Mouse (Mus musculus) layer of hippocampus, postnatal 14 days (tissue): ENCODE results near the gene Ppp3r1. TPM values are rescaled to one million over a fixed set of nuclear protein-coding genes. Genes with fewer than 3 reads are reported as not detected.
"Not testable (repeated sequence)": the region's sequence is repeated elsewhere in the genome, so short reads cannot be mapped to it uniquely, and the experiment has no call there.

ENCODE experiments used
- DNase-seq, 2 experiments: peaks; one replicate each; pipeline ENCODE4 v3.0.0; 2021 to 2022; ENCODE audit warnings: low spot score in 2 of 2, mixed read lengths in 1 of 2
- total RNA-seq, 2 experiments: library from RNA; stranded (reverse); gene quantifications; 2 replicates each; pipeline ENCODE4 v1.2.3; 2021

Ppp3r1 gene
- total RNA-seq, 2 experiments from 2014 or later = 681 to 736 TPM

DNA sequence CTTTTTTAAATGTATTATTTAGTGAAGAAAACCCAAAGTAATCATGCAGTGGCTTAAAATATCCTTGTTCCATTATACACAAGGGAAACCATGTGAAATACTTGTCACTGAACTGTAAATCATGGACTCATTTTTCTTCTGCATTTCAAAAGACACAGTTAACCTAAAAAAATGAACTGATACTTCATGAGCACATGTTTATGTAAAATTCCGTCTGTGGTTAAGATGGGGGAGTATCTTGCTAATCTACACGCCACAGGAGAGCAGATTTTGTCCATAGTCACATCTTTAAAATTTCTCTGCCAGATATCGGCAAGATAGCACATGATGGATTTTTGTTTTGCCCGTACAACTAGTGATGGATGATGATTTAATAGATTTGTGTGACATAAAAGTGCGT, 40.1 kb downstream of the Ppp3r1 start:
- no peak for DNase-seq

DNA sequence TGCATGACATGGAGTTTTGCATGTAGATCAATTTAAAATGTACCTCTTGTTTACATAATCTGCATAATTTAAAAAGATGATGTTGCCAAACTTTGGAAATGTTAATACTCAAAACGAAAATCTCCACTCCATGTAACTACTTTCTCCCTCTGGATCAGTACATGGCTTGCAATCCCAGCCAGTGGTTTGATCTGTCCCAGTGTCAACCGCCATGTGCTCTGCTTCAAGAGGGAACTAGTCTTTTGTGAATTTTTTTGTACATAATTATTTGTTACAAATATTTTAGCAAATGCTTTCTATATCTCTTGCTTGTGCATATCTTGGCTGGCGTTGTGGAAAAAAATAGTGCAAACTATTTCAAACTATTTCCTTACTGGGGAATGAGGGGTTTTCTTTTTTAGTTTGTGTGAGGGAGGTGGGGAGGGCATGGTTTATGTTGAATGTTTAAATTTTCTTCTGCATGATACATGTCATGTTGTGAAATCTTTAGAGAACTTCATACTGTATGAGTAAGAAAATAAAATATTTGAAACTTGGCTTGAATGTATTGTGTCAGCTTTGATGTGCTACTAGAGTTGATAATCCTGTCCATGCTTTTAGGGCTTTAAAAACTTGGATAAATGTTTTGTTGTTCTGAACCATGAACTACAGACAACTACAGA, 40.9 kb downstream of the Ppp3r1 start:
- DNase-seq = no peak

DNA sequence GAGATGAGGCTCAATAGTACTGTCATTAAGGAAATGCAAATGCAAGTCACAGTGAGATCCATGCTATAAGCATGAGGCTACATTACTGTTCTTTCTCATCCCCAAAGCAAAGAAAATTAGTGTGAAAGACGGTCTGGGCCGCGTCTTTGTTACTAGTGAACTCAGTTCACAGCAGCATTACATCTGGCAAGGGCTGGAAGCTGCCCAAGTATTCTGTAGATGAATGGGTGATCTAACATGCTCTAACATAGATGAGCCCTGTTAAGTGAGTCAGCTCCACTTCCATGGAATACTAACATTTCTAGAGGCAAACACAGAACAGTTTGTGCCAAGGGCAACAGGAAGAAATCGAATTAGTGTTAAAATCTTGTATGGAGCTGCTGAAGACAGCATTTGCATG, 41.9 kb downstream of the Ppp3r1 start:
- DNase-seq = no peak

DNA sequence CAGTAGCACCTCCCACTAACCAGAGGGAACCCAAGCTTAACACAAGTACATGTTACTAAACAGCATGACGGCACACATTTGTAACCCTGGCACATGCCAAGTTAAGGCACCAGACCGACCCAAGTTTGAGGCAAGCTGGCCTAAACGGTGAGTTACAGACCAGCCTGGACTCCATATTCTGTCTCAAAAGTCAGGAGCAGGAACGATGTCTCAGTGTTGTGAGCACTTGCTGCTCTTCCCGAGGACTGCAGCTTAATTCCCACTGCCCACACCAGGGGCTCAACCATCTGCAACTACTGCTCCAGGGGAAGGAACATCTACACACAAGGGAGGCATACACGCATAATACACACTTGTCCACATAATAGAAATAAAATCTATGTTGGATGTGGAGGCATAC, 43.4 kb downstream of the Ppp3r1 start:
- no peak for DNase-seq

DNA sequence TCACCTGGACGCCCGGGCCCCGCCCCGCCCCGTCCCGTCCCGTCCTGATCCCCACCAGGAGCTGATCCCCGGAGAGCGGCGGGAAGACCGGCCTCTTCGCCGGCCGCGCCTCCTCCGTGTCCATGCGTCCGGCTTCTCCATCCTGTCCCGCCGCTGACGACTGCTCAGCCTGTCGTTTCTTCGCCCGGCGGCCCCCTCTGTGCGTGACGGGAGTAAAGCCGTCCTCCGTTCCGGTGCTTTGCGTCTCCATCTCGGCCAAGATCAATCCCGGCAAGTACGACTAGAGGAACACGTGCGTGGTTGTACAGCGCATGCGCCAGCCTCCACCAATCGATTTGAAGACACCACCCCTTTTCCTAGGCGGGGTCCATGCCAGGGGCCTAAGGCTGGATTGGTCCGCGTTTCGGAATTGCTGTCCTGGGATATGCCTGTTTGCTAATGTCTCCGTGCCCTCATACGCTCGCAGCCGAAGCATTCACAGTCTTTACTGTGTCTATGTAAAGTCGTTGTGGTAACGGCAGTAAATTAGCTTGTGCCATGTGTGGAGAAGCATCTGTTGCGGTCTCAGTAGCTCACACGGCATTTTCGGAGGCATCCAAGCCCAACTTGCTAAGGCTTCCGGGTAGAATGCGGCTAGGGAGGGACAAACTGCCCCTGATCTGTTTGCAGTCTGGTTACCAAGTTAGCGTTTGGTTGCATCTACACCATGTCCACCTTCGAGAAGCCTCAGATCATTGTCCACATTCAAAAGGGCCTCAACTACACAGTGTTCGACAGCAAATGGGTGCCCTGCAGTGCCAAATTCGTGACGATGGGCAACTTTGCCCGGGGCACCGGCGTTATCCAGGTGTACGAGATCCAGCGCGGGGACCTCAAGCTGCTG, 52.4 kb downstream of the Ppp3r1 start, which contains the start of gene Pno1:
Gene Pno1 (minus strand): TSS at position 311 of the 883 bp plus-strand sequence.
- peak; percentile 98 for DNase-seq

DNA sequence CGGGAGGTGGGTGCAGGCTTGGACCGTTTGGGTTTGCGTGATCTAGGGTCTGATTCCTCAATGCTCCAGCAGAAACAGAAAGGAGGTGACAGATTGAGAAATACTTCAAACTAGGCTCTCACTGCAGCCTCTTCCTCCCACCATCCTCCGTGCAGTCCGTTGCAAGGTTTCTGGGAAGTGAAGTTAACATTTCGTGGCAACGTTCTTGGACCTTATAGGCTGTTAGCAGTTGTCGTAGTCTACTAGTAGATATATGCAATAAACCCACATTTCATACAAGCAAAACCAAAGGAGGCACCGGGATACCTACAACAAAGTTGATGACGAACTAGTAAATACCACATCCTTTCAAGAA, 53.1 kb downstream of the Ppp3r1 start:
- no peak for DNase-seq

DNA sequence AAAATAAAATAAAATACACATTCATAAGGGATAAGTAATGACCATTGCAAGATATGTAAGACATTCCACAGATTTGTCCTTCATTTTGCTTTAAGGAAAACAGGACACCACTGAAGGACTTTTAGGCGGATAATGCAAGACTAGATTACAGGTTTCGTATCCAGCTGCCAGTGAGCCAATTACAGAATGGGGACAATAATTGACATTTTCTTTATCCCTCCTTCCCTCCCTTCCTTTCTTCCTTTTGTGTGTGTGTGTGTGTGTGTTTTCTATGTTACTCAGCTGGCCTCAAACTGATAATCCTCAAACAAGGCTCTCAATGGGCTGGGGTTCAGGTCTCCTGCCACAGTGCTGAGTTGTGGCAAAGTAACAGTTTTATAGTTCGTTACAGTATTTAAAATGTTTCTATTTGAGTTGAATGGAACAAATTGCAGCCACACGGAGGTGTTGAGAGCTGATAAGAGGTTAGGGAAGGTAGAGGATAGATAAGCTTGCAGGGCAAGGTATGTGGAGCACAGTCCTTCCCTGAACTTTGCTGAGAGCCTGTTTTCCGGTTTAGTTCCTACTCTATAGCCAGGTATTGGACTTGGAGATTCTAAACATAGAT, 53.9 kb downstream of the Ppp3r1 start:
- no peak for DNase-seq

DNA sequence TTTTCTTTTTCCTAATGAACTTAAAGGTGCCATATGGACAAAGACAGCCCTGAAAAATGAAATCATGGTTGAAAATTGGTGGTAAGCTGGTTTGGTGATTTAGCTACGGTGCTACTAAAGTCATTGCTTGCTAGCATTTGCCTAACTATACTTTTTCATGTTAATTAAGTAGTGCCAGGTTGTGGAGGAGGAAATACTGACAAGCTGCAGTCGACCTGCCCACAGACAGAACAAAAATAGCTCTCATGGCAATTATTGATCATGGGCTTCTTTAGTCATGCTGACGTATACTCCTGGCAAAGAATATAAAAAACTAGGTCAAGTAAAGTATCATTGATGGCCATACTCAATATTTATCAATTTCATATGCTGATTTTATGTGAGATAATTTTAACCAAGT, 56.4 kb downstream of the Ppp3r1 start:
- no peak for DNase-seq

DNA sequence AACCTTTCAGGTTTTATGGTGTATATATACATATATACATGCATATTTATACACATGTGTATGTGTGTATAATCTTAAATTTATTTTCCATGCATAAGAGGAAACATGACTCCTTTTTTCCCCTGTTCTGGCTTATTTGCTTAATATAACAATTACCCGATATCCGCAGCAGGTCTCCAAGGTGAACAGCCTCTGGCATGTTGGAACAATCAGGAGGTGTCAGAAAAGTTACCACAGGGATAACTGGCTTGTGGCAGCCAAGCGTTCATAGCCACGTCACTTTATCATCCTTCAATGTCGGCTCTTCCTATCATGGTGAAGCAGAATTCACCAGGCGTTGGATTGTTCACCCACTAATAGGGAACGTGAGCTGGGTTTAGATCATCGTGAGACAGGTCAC, 62.1 kb downstream of the Ppp3r1 start:
- DNase-seq = no peak

DNA sequence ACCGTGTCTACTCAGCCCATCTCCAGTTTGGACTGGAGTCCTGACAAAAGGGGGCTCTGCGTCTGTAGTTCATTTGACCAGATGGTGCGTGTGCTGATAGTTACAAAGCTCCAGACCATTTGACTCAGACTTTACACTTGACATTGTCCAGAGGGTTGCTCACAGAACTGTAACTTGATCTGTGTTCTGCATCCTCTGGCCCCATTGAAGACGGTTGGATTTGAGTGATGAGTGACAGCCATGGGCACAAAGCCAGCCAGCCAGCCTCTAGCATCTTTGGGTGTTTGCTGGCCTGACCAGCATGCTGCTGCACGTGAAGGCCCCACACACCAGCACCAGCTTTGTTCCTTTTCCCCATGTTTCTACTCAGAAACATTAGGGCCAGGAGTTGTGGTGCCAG, 73.7 kb downstream of the Ppp3r1 start:
- no peak for DNase-seq

DNA sequence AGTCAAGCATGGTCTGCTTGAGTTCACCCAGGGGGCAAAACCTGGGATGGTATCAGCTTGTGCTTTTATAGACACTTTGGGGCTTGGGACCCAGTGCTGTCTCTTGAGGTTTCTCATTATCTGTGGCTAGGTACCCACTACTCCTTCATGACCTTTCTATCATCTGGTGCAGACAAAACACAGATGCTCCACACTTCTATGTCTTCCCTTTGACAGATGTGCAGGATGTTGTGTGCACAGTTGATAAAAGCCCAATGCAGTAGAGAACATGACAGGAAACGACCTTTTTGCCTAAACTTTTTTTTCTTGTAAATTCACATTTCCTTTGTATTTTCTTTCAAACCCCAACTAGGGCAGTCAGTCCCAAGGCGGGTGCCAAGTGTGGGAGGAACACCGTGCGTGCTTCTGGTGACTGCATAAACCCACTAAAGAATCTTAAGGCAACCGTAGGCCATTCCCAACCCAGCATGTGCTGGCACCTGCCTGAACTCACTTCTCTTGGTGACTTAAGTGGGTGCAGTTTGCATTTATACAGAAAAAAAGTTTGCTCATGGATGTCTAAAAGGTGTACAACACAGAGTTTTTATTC, 77.5 kb downstream of the Ppp3r1 start:
- no peak for DNase-seq

DNA sequence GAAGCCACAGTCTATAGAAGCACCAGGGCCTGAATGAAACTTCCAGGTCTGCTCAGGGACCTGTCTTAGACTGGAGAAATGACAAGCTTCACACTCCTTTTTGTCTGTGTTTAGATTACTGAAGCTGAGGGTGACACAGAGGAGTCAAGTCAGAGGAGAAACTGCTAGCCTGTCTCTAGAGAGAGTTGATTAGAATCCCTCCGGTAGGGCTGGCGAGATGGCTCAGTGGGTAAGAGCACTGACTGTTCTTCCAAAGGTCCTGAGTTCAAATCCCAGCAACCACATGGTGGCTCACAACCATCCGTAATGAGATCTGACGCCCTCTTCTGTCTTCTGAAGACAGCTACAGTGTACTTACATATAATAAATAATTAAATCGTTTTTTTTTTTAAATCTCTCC, 79.5 kb downstream of the Ppp3r1 start:
- not testable (repeated sequence) for DNase-seq

DNA sequence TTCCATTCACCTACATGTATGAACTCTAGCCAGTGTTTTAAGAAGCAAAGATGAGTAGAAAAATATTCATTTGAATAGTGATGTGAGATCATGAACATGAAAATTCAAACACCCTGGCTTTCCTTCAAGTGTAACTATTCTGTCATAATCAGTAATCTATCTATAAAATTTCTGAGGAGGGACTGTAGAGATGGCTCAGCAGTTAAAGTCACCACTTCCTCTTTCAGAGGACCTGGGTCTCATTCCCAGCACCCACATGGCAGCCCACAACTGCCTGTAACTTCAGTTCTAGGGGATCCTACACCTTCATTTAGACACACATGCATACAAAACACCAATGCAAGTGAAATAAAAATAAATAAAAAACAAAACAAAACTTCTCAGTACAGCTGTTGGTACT, 89.7 kb downstream of the Ppp3r1 start:
- DNase-seq = no peak

Other genes with a start within 250 kb of the Ppp3r1 start
- 1 to 10 TPM in 1 of 2 experiments, under 1 TPM in 1; 0.57 to 1.3 TPM for gene Fbxo48, start 207.9 kb upstream of the Ppp3r1 start, total RNA-seq
- gene Cnrip1, start 107.7 kb upstream of the Ppp3r1 start, total RNA-seq = 100 to 1,000 TPM; 150 to 151 TPM
- 1 to 10 TPM; 3.8 to 4.9 TPM for gene Plek, start 106.9 kb upstream of the Ppp3r1 start, total RNA-seq
- gene Wdr92, start 22.8 kb downstream of the Ppp3r1 start, total RNA-seq = 1 to 10 TPM; 6.7 to 9.2 TPM
- gene Pno1, start 52.3 kb downstream of the Ppp3r1 start, total RNA-seq = 10 to 100 TPM; 26.1 to 31.7 TPM
- 10 to 100 TPM; 55.3 to 63.3 TPM for gene C1d, start 98.3 kb downstream of the Ppp3r1 start, total RNA-seq